Mouse (Mus musculus) C2C12 (cell line): ENCODE results near the gene Asb15.

ENCODE experiments used
- MYOD1 ChIP-seq: IDR thresholded peaks from one replicate; pipeline ENCODE4 v1.6.1; 2011; ENCODE audit warnings: low read depth; ENCODE audit not compliant: control insufficient read depth, insufficient read length
- USF1 ChIP-seq: IDR thresholded peaks from one replicate; pipeline ENCODE4 v1.6.1; 2011; ENCODE audit warnings: low read depth, mild to moderate bottlenecking, control low read depth, moderate library complexity

DNA sequence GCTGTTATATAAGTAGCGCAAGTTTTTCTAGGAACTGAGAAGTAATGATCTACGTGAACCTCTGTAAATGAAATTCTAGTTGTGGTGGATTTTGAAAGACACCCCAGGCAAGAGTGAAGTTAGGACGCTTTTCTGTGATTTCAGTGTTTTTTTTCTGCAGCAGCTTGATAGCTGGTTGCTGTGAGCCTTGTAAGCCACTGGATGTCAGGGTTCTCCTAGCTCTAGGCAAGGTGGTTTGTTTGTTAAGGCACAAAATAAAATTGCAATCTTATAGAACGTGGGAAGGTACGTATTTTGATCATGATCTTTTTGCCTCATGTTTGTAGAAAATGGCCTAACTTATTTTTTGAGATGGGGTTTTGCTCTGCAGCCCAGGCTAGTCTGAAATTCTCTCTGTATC, 41.0 kb downstream of the Asb15 start:
- TF ChIP-seq MYOD1 (no peak), USF1 (no peak)
